Mouse (Mus musculus) layer of hippocampus, postnatal 14 days (tissue): ENCODE data around the gene Ms4a7. TPM values are rescaled to one million over a fixed set of nuclear protein-coding genes. Genes with fewer than 3 reads are reported as not detected.

ENCODE experiments used
- total RNA-seq, 2 experiments: library from RNA; stranded (reverse); gene quantifications; 2 replicates each; pipeline ENCODE4 v1.2.3; 2021

Ms4a7 gene
- total RNA-seq, 2 experiments from 2014 or later = 0.28 to 0.69 TPM

Other genes starting within 250 kb of the Ms4a7 start
- not detected for gene 1700017D01Rik, start 205.3 kb downstream of the Ms4a7 start, total RNA-seq
- gene 1700025F22Rik, start 170.8 kb downstream of the Ms4a7 start, total RNA-seq = not detected
- gene Ms4a13, start 139.4 kb downstream of the Ms4a7 start, total RNA-seq = not detected
- gene Ms4a12, start 103.7 kb downstream of the Ms4a7 start, total RNA-seq = not detected
- gene Ms4a1, start 69.9 kb downstream of the Ms4a7 start, total RNA-seq = not detected
- not detected for gene Ms4a5, start 52.3 kb downstream of the Ms4a7 start, total RNA-seq
- gene Ms4a14, start 21.7 kb downstream of the Ms4a7 start, total RNA-seq = not detected
- 1 to 10 TPM in 1 of 2 experiments, under 1 TPM in 1; 0.64 to 1.6 TPM for gene Ms4a4a, start 39.4 kb upstream of the Ms4a7 start, total RNA-seq
- not detected for gene Ms4a4c, start 68.6 kb upstream of the Ms4a7 start, total RNA-seq
- not detected for gene Ms4a4b, start 107.4 kb upstream of the Ms4a7 start, total RNA-seq
- 1 to 10 TPM; 1.9 to 2.0 TPM for gene Ms4a6c, start 133.2 kb upstream of the Ms4a7 start, total RNA-seq
- gene Gm8369, start 149.8 kb upstream of the Ms4a7 start, total RNA-seq = under 1 TPM in 1 of 2 experiments, not detected in 1; 0.55 TPM
- gene Ms4a6b, start 180.4 kb upstream of the Ms4a7 start, total RNA-seq = 1 to 10 TPM; 2.4 to 2.5 TPM
- gene Ms4a4d, start 200.7 kb upstream of the Ms4a7 start, total RNA-seq = not detected